Mouse (Mus musculus) liver, adult 2 months (tissue): Measurements from ENCODE around the gene Shroom3.

Source experiments
- CTCF ChIP-seq: fragments of 200-500 bp; IDR thresholded peaks from 2 replicates; pipeline ENCODE4 v1.5.1; 2011; ENCODE audit warnings: low read depth, low read length, control low read depth
- POLR2A ChIP-seq: fragments of 200-500 bp; IDR thresholded peaks from 2 replicates; pipeline ENCODE4 v1.6.1; 2011; ENCODE audit warnings: low read length, control low read depth; ENCODE audit not compliant: insufficient read depth; ENCODE audit errors: extremely low read depth

DNA sequence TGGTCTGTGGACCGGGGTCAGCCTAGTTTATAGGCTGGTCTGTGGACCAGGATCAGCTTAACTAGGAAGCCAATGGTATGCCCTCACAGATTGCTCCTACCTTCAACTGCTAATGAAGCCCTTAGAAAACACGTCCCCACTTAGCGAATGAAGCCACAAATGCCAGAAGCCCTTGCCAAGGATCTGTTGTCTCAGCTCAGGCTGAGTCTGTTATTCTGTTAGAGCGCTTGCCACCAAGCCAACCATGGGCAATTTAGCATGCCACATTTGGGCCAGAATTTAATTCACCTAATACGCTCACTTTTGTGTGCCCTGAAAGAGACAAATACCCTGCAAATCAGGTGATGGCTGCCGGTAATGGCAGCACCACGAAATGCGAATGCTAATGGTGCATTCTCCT, 20.4 kb downstream of the Shroom3 start:
- TF ChIP-seq POLR2A = no peak
- TF ChIP-seq CTCF = no peak
